Mouse (Mus musculus) B cell, adult 67 days (primary cell): Measurements from ENCODE around the gene Srbd1. TPM values are rescaled to one million over a fixed set of nuclear protein-coding genes. Genes with fewer than 3 reads are reported as not detected.

Source experiments
- total RNA-seq, 2 experiments: library from RNA; stranded (reverse); gene quantifications; 4 replicates each; pipeline ENCODE4 v1.2.4; 2023

The Srbd1 gene
- total RNA-seq, result 10 to 100 TPM; 23.0 to 25.9 TPM

DNA sequence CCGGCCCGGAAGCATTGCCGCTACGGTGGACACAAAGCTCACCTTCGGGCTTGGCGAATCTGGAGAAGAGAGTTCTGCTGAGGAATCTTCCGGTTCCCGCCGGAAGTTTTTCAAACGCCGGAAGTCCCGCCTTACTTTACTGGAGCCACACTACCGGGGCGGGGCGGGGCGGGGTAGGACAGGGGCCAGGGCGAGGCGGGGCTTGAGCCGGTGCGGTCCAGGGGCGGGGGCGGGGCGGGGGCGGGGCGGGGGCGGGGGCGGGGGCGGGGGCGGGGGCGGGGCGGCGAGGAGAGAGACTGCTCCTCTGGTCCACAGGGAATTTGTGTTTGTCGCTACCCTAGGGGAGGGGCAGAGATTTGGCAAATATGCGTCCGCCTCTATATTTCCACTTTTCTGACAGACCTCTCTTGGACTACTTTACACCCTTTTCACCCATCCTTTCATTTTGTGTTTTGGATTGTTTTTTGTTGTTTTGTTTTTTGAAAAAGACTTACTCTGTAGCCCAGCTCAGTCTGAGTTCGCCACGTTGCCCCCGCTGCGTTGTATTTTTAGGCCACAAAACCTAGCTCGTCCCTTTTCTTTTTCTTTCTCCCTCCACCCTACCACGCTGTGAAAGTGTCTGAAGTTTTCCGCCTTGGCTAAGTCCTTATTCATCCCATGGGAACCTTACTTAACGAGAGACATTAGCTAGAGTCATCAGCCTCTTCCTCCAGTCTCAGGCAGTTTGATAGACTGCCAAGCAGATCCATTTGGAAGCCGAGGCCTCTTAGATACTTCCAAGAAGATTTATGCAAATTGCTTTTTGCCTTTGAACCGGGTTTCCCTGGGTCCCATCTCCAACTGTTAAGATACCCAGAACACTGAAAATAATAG is at the start of gene Srbd1:
Gene Srbd1 (minus strand): TSS at position 97 of the 873 bp plus-strand sequence.

DNA sequence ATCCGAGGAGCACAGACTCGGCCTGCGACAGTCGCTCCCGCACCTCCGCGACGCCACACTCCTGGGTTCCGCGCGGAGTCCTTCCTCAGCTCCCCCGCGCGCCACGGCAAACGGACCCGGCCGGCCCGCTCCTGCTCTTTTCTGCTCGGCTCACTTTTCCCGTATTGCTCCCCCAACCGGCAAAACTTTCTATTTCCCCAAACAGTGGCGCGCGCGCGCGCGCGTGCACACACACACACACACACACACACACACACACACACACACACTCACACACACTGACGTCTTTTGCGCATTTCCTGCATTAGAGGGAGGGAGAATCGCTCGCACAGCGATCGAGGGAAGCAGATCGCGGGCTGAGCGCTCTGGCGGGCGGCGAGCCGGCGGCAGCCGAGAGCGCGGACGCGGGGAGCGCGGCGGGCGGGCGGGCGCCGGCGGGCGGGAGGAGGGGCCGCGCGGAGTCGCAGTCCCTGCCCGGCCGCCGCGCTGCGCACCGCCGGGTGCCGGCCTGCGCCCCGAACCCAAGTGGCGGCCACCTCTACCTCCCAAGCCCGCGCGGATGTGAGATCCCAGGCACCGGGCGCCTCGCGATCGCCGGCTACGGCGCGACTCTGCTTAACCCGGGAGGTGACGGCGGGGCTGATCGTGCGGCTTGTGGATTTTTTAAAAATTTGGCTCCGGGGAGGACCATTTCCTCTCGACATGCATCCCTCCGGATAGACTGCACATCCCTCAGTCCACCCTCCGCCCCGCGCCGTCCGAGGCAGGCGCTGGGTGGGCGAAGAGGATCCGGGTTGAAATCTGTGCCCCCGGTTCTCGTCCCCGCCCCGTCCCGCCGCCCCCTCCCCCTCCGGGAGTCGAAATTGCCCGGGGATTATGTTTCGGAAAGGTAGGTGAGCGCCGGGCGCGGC is 22.6 kb upstream of the Srbd1 start, which contains the start of gene Prkce:
Gene Prkce (plus strand): TSS at position 466 of the 911 bp plus-strand sequence.

Other genes with a start within 250 kb of the Srbd1 start
- gene Prkce, start 22.6 kb upstream of the Srbd1 start, total RNA-seq, result 100 to 1,000 TPM; 124 to 129 TPM